Mouse (Mus musculus): Measurements from ENCODE around the gene Olfr1386. TPM values are rescaled to one million over a fixed set of nuclear protein-coding genes. Genes with fewer than 3 reads are reported as not detected.
"Not testable (repeated sequence)": the region's sequence is repeated elsewhere in the genome, so short reads cannot be mapped to it uniquely, and the experiment has no call there.

Olfr1386 gene
- polyA plus RNA-seq (2016; fragmentation: Nextera tagmentation; extraction: Ambion mirVana), result not detected in 2 replicates

DNA sequence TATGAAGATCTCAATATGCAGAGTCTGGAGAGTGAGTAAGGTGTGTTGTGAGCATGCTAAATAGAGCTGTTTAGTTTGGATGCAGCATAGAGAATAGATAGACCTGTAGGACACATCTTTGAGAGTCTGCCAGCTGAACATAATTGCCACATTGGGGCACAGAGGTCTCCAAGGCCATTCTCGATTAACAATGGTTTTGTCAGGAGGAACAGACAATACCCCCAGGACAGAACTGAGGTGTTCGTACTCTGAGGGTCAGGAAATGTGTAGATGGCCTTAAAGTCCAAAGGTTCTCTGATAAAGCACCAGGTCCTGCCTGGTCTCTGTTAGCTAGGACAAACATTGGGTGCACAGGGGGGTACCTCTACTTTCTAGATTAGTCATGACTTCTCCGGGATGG is at the start of gene Olfr1386:
Gene Olfr1386 (plus strand): TSS at position 301 of the 400 bp plus-strand sequence.
- not testable (repeated sequence) for H3K27ac ChIP-seq; ATAC-seq; H3K4me2 ChIP-seq; H3K4me3 ChIP-seq; H3K27me3 ChIP-seq (replicated peaks); H3K9me3 ChIP-seq (replicated peaks); H3K4me1 ChIP-seq; H3K36me3 ChIP-seq; H3K9ac ChIP-seq
- WGBS (ENCODE audit: insufficient replicate concordance), result 46% methylated on average over 3 of the region's 3 CpGs

DNA sequence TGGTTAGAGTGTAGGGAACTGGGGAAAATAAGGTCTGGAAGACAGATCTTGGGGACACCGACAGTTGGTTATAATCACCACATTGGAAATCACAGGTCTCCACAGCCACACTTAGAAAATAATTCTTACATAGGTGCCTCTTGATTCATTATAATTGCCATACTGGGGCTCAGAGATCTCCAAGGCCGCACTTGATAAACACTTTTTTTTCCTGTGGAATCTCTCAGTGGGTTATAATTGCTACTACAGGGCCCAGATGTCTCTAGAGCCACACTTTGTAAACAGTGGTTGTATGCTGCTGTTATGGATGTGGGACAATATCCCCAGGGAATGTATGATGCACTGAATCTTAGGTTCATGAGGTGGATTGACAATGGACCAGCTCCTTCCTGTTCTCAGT is 42.1 kb upstream of the Olfr1386 start, which contains the start of gene Olfr1389:
Gene Olfr1389 (plus strand): TSS at position 301 of the 400 bp plus-strand sequence.
- Histone ChIP-seq H3K4me2 (no peak within 1 kb of the TSS), H3K36me3 (no peaks in the 10 kb centered on the region), H3K9me3 (replicated peaks) (no peaks in the 10 kb centered on the region), H3K4me1 (no peaks in the 10 kb centered on the region), H3K27ac (no peak within 1 kb of the TSS), H3K9ac (no peak within 1 kb of the TSS), H3K4me3 (no peak within 1 kb of the TSS), H3K27me3 (replicated peaks) (no peaks in the 10 kb centered on the region)
- 56% methylated on average over 2 of the region's 2 CpGs for WGBS (ENCODE audit: insufficient replicate concordance)
- no peak for ATAC-seq

DNA sequence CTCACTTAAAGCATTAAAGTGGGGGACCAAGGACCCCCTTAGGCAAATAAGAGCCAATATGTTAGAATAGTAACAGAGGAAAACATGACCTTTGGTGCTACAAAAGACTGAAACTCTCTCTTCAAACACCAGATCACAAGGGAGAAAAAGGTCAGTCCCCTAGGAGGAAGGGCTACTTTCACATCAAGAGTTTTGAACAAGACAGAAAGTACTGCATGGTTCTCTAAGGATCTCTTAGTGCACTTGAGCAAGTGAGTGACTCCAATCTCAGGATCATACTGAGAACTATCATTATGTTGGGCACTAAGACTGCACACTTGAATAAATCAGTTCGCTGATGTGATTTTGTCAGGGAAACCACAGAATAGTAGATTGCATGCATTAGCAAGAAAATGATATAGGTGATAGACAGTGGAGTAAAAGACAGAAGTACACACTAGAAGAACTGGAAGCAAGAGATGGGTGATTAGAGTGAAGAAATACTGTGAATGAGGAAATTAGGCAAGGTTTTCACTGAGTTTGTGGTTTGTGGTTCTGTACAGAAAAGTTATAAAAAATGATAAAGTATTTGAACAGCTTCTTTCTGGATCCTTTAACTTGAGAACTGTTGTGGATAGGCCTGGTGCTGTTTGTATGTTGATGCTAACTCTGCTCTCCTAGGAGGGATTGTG is 39.5 kb upstream of the Olfr1386 start:
- 63% methylated on average over 1 of the region's 1 CpGs for WGBS (ENCODE audit: insufficient replicate concordance)
- no peak overlapping the region for H3K4me3 ChIP-seq
- no peaks in the 10 kb centered on the region for H3K36me3 ChIP-seq
- H3K27ac ChIP-seq, result no peak overlapping the region
- no peak for ATAC-seq
- H3K4me2 ChIP-seq, result no peak overlapping the region
- H3K27me3 ChIP-seq (replicated peaks), result no peaks in the 10 kb centered on the region
- H3K9me3 ChIP-seq (replicated peaks), result no peaks in the 10 kb centered on the region
- H3K9ac ChIP-seq, result no peak overlapping the region
- H3K4me1 ChIP-seq, result no peaks in the 10 kb centered on the region

DNA sequence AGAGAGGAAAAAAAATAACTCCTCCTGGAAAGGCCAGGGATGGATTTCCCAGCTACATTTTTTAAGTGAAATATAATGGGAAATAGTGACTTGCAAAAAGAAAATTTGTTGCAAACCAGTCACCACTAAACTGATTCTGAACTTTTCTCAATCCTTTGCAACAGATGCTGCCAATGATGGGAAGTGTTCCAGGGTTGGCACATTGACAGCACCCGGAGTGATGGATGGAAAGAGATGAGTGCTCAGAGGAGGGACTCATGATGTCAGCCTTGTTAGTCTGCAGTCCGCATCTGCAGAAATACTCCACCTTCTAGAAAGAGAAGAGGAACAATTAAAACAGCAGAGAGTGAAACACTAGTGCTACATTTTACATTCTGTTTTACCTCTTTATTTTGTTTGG is 35.2 kb upstream of the Olfr1386 start:
- no peak overlapping the region for H3K27ac ChIP-seq
- no peak overlapping the region for H3K4me2 ChIP-seq
- ATAC-seq, result no peak
- H3K27me3 ChIP-seq (replicated peaks), result no peaks in the 10 kb centered on the region
- no peak overlapping the region for H3K9ac ChIP-seq
- H3K4me3 ChIP-seq, result no peak overlapping the region
- H3K36me3 ChIP-seq, result no peaks in the 10 kb centered on the region
- H3K9me3 ChIP-seq (replicated peaks), result no peaks in the 10 kb centered on the region
- no peaks in the 10 kb centered on the region for H3K4me1 ChIP-seq
- WGBS (ENCODE audit: insufficient replicate concordance), result 49% methylated on average over 2 of the region's 2 CpGs

DNA sequence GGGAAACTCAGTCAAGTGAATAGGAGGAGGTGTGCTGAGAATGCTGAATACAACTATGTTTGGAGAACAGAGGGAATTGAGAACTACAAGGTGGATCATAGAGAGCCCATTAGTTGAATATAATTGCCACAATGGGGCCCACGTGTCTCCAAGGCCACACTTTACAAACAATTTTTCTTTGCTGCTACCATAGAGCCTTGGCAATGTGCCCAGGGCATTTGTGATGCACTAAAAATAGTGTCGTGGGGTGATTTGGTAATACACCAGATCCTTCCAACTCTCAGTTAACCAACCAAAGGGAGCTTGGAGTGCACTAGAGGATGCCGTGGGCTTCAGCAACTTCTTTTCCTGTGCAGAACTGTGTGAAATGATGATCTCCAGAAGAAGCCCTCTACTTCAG is 28.4 kb upstream of the Olfr1386 start, which contains the start of gene Olfr1388:
Gene Olfr1388 (plus strand): TSS at position 214 of the 400 bp plus-strand sequence.
- H3K4me3 ChIP-seq, result no peak within 1 kb of the TSS
- H3K27ac ChIP-seq, result no peak within 1 kb of the TSS
- no peak within 1 kb of the TSS for H3K9ac ChIP-seq
- ATAC-seq, result no peak
- no peaks in the 10 kb centered on the region for H3K4me1 ChIP-seq
- WGBS (ENCODE audit: insufficient replicate concordance), result 58% methylated on average over 3 of the region's 3 CpGs
- no peaks in the 10 kb centered on the region for H3K36me3 ChIP-seq
- H3K9me3 ChIP-seq (replicated peaks), result no peaks in the 10 kb centered on the region
- H3K27me3 ChIP-seq (replicated peaks), result no peaks in the 10 kb centered on the region
- H3K4me2 ChIP-seq, result no peak within 1 kb of the TSS

DNA sequence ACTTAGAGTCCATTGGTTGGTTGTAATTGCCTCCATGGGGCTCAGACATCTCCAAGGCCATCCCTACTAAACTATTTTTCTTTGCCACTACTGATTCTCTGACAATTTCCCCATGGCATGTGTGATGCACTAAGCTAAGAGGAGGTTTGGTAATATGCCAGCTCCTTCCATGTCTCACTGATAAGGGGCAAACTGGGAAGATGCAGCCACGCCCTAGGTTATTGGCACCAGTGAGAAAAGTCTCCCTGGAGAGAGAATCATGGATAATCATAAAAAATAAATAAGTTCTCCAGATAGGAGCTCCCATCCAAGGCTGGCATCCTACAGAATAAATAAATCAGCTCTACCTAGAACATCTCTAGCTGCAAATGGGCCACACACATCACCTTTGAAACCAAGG is 9.8 kb upstream of the Olfr1386 start, which contains the start of gene Olfr1387:
Gene Olfr1387 (plus strand): TSS at position 301 of the 400 bp plus-strand sequence.
- WGBS (ENCODE audit: insufficient replicate concordance), result 53% methylated on average over 1 of the region's 1 CpGs
- no peak within 1 kb of the TSS for H3K9ac ChIP-seq
- H3K4me2 ChIP-seq, result no peak within 1 kb of the TSS
- no peaks in the 10 kb centered on the region for H3K4me1 ChIP-seq
- no peak within 1 kb of the TSS for H3K27ac ChIP-seq
- H3K9me3 ChIP-seq (replicated peaks), result no peaks in the 10 kb centered on the region
- no peaks in the 10 kb centered on the region for H3K27me3 ChIP-seq (replicated peaks)
- H3K4me3 ChIP-seq, result no peak within 1 kb of the TSS
- H3K36me3 ChIP-seq, result no peaks in the 10 kb centered on the region
- no peak for ATAC-seq

DNA sequence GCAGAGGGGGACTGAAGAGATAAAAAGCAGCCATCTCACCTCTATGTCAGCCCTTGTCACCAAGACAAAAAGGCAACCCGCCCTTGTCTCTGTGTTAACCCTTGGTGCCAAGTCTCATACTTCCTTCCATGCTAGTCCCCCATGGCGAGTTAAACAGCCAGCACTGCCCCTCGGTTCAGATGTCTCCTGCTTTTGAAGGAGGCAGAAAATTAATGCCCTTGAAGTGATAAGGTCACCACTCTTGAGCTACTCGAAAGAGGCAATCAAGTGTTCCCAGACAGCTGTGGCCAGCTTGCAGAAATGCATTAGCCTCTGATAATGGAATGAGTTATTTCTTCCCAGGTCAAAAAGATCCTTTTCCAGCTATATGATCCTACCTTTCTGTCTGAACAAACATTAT is 21.1 kb downstream of the Olfr1386 start:
- Histone ChIP-seq H3K27me3 (replicated peaks) (no peaks in the 10 kb centered on the region), H3K27ac (no peak overlapping the region), H3K4me3 (no peak overlapping the region), H3K9ac (no peak overlapping the region), H3K36me3 (no peaks in the 10 kb centered on the region), H3K4me1 (no peaks in the 10 kb centered on the region), H3K4me2 (no peak overlapping the region), H3K9me3 (replicated peaks) (no peaks in the 10 kb centered on the region)
- 28% methylated on average over 4 of the region's 4 CpGs for WGBS (ENCODE audit: insufficient replicate concordance)
- no peak for ATAC-seq

DNA sequence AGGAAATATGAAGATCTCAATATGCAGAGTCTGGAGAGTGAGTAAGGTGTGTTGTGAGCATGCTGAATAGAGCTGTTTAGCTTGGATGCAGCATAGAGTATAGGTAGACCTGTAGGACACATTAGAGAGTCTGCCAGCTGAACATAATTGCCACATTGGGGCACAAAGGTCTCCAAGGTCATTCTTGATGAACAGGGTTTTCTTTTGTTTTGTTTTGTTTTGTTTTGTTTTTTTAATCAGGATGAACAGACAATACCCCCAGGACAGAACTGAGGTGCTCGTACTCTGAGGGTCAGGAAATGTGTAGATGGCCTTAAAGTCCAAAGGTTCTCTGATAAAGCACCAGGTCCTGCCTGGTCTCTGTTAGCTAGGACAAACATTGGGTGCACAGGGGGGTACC is 23.9 kb downstream of the Olfr1386 start, which contains the start of gene Olfr1385:
Gene Olfr1385 (plus strand): TSS at position 301 of the 400 bp plus-strand sequence.
- WGBS (ENCODE audit: insufficient replicate concordance), result 38% methylated on average over 1 of the region's 1 CpGs
- ATAC-seq; H3K27ac ChIP-seq; H3K4me2 ChIP-seq; H3K27me3 ChIP-seq (replicated peaks); H3K36me3 ChIP-seq; H3K4me1 ChIP-seq; H3K9me3 ChIP-seq (replicated peaks); H3K9ac ChIP-seq; H3K4me3 ChIP-seq: not testable (repeated sequence)

DNA sequence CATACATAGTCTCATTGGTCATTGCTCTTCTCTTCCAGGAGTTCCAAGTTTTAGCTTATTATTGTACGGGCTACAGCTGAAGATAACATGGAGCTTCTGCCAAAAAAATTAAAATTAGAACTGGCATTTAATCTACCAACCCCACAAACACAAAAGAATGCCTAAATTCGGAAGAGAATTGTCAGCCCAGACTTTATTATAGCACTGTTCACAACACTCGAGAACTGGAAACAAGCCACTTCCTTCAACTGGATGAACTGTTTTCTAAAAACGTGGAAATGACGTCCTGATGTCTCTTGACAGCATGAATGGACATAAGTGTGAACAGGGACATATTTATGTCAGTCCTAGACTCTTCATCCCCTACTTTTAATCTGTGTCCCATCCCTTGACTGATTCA is 53.2 kb downstream of the Olfr1386 start:
- no peaks in the 10 kb centered on the region for H3K36me3 ChIP-seq
- H3K27me3 ChIP-seq (replicated peaks), result no peaks in the 10 kb centered on the region
- no peak overlapping the region for H3K27ac ChIP-seq
- H3K9me3 ChIP-seq (replicated peaks), result no peaks in the 10 kb centered on the region
- no peak overlapping the region for H3K4me3 ChIP-seq
- no peak overlapping the region for H3K4me2 ChIP-seq
- no peak overlapping the region for H3K9ac ChIP-seq
- WGBS (ENCODE audit: insufficient replicate concordance), result 51% methylated on average over 5 of the region's 5 CpGs
- no peaks in the 10 kb centered on the region for H3K4me1 ChIP-seq
- ATAC-seq, result no peak

DNA sequence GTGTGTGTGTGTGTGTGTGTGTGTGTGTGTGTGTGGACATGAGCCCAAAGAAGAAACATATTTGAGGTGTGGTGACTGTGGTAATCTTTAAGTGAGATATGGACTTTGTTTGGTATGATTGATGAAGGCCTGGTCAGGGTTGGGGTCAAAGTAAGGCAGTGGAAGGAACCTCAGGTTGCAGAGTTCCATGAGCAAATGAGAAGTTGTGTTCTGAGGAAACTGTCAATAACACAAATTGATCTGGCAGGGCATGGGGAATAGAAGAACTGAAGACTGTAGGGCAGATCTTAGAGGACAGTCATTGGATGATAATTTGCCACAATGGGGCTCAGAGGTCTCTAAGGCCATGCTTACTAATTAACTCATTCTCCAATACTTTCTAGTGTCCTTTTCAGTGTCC is 54.5 kb downstream of the Olfr1386 start, which contains the start of gene Olfr1383:
Gene Olfr1383 (plus strand): TSS at position 301 of the 400 bp plus-strand sequence.
- H3K4me1 ChIP-seq, result no peaks in the 10 kb centered on the region
- H3K9ac ChIP-seq, result no peak within 1 kb of the TSS
- H3K27ac ChIP-seq, result no peak within 1 kb of the TSS
- no peaks in the 10 kb centered on the region for H3K36me3 ChIP-seq
- H3K9me3 ChIP-seq (replicated peaks), result no peaks in the 10 kb centered on the region
- ATAC-seq, result no peak
- no peak within 1 kb of the TSS for H3K4me3 ChIP-seq
- H3K4me2 ChIP-seq, result no peak within 1 kb of the TSS
- no peaks in the 10 kb centered on the region for H3K27me3 ChIP-seq (replicated peaks)
